Mouse (Mus musculus) liver, embryonic 14.5 days (tissue): ENCODE results near the gene Dpp6. TPM values are rescaled to one million over a fixed set of nuclear protein-coding genes. Genes with fewer than 3 reads are reported as not detected.

Experiments used
- ATAC-seq: fragments of 200-750 bp; cut with Nextera tagmentation; 2 replicates; pipeline ENCODE4 v1.8.0; 2017; ENCODE audit warnings: moderate number of reproducible peaks, mild to moderate bottlenecking, moderate library complexity; ENCODE audit not compliant: insufficient read depth
- DNase-seq, 3 experiments: peaks; one replicate each; pipeline ENCODE4 v3.0.0-alpha.2; 2012 to 2013; ENCODE audit warnings: low read depth in 3 of 3, low spot score in 3 of 3
- H3K27ac ChIP-seq: fragments of 300-500 bp; sonication (generic); 2 replicates; pipeline ENCODE4 v1.5.1; 2014; ENCODE audit warnings: moderate library complexity, mild to moderate bottlenecking, control low read depth, inconsistent platforms
- H3K27me3 ChIP-seq: fragments of 300-500 bp; sonication (generic); 2 replicates; pipeline ENCODE4 v1.6.1; 2014; ENCODE audit warnings: mild to moderate bottlenecking, low read length, moderate library complexity; ENCODE audit not compliant: control insufficient read depth, insufficient read depth
- H3K36me3 ChIP-seq: fragments of 300-500 bp; sonication (generic); replicated peaks from 2 replicates; pipeline ENCODE4 v1.6.1; 2014; ENCODE audit warnings: low read depth; ENCODE audit not compliant: control insufficient read depth, insufficient read depth
- H3K4me1 ChIP-seq, 2 experiments: fragments of 200-500 bp in 1 of 2; fragments of 300-500 bp in 1 of 2; sonication (generic) in 1 of 2; replicated peaks; 2 replicates each; pipeline ENCODE4 v1.6.1; 2012 to 2014; ENCODE audit warnings: antibody characterized with exemption in 1 of 2, inconsistent platforms in 1 of 2, low read length in 1 of 2; ENCODE audit not compliant: control insufficient read depth in 2 of 2, insufficient read depth in 2 of 2
- H3K4me2 ChIP-seq: fragments of 300-500 bp; sonication (generic); 2 replicates; pipeline ENCODE4 v1.6.1; 2014; ENCODE audit warnings: low read depth, mild to moderate bottlenecking, control low read depth, moderate library complexity
- H3K4me3 ChIP-seq, 2 experiments: fragments of 200-500 bp in 1 of 2; fragments of 300-500 bp in 1 of 2; sonication (generic) in 1 of 2; 2 replicates each; pipeline ENCODE4 v1.5.1; 2012 to 2014; ENCODE audit warnings: low read depth in 2 of 2, low read length in 2 of 2, mild to moderate bottlenecking in 2 of 2, control low read depth in 1 of 2, inconsistent platforms in 1 of 2, moderate library complexity in 1 of 2; ENCODE audit not compliant: insufficient read depth in 1 of 2
- H3K9ac ChIP-seq: fragments of 300-500 bp; sonication (generic); replicated peaks from 2 replicates; pipeline ENCODE4 v1.6.1; 2014; ENCODE audit warnings: mild to moderate bottlenecking, control low read depth, moderate library complexity
- H3K9me3 ChIP-seq: fragments of 300-500 bp; sonication (generic); 2 replicates; pipeline ENCODE4 v1.6.1; 2016; ENCODE audit warnings: low read length, mixed read lengths; ENCODE audit not compliant: control insufficient read depth
- CTCF ChIP-seq: IDR thresholded peaks from 2 replicates; pipeline ENCODE4 v1.5.1; 2016; ENCODE audit warnings: antibody characterized with exemption, low read depth, control low read depth
- EP300 ChIP-seq: IDR thresholded peaks from 2 replicates; pipeline ENCODE4 v1.6.1; 2016; ENCODE audit warnings: antibody characterized with exemption, low read depth
- WGBS: fragments of 180-500 bp; shearing (Covaris S2); extraction: QIAGEN DNeasy Blood & Tissue Kit; methylation state at CpG from one replicate; pipeline ENCODE4 v1.1.7; 2014; ENCODE audit not compliant: insufficient replicate concordance; 5-methylcytosine and 5-hydroxymethylcytosine counted together
- polyA plus RNA-seq, 2 experiments: library from polyadenylated mRNA; depleted of rRNA in 1 of 2; stranded (reverse) in 1 of 2; unstranded in 1 of 2; fragments of >200 nt; fragmentation: Nextera tagmentation in 1 of 2; extraction: Ambion mirVana in 1 of 2; gene quantifications; 2 replicates each; pipeline versions ENCODE4 v1.2.1 to v1.2.3; 2012 to 2014

Gene Dpp6
- polyA plus RNA-seq, 2 experiments = 0.30 to 0.48 TPM

- Histone ChIP-seq H3K4me1 (no peaks in the 10 kb centered on the region), H3K27ac (no peak overlapping the region), H3K9me3 (no peaks in the 10 kb centered on the region), H3K36me3 (no peaks in the 10 kb centered on the region), H3K27me3 (no peaks in the 10 kb centered on the region), H3K4me3 (no peak overlapping the region), H3K9ac (no peak overlapping the region), H3K4me2 (no peak overlapping the region)
- WGBS = 40% methylated on average over 3 of the region's 3 CpGs
- TF ChIP-seq CTCF (no peak), EP300 (no peak)
- no peak for DNase-seq
- no peak for ATAC-seq
Observed at GRCm38 (mm10) chr5:27018314-27018956, 201.4 kb downstream of the Dpp6 start.

DNA sequence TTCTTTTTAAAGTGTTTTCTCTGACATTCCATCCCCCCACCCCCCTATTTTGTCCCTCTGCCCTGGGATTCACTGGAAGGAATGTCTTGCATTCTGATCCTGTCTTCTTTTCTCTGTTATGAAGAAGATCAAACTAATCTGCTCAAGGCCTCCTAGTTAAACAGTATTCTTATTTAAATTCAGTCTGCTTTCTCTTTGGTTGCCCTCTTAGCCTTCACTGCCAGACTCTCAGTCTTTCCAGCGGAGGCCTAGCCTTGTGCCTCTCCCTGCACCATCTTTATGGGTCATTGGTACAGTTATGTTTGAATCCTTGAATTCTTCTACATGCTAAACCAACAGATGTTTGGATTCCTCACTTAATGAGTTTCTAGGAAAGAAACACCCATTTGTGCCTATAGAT is 211.6 kb downstream of the Dpp6 start:
- no peak overlapping the region for H3K27ac ChIP-seq
- DNase-seq (no peak), ATAC-seq (no peak)
- H3K4me1 ChIP-seq = no peaks in the 10 kb centered on the region
- TF ChIP-seq CTCF (no peak), EP300 (no peak)
- no peaks in the 10 kb centered on the region for H3K9me3 ChIP-seq
- H3K9ac ChIP-seq = no peak overlapping the region
- 50% methylated on average over 1 of the region's 1 CpGs for WGBS
- no peaks in the 10 kb centered on the region for H3K27me3 ChIP-seq
- H3K4me3 ChIP-seq = no peak overlapping the region
- no peak overlapping the region for H3K4me2 ChIP-seq
- no peaks in the 10 kb centered on the region for H3K36me3 ChIP-seq

DNA sequence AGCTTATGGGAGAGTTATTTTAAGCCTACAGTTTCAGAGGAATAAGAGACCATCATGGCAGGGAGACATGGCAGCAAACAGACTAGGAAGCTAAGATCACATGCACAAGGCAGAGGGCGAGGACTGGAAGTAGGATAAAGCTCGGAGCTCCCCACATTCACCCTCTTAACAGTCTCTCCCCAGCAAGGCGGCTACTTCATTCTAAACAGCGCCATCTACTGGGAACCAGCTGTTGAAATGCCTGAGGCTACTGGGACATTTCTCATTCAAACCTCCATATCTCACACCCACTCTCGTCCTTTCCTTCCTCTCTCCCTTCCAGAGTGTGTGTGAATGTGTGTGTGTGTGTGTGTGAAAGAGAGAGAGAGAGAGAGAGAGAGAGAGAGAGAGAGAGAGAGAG is 212.8 kb downstream of the Dpp6 start:
- Histone ChIP-seq H3K9me3 (no peaks in the 10 kb centered on the region), H3K4me3 (no peak overlapping the region), H3K27ac (no peak overlapping the region), H3K4me2 (no peak overlapping the region), H3K4me1 (no peaks in the 10 kb centered on the region), H3K9ac (no peak overlapping the region), H3K27me3 (no peaks in the 10 kb centered on the region), H3K36me3 (no peaks in the 10 kb centered on the region)
- WGBS = 6% methylated on average over 5 of the region's 5 CpGs
- no peak for TF ChIP-seq EP300
- 0 out of 2 replicates have a peak, but pooled peaks have one; percentile 22 for TF ChIP-seq CTCF
- DNase-seq (no peak), ATAC-seq (no peak)

GRCm38 (mm10) chr5:27034858-27035257 is 217.9 kb downstream of the Dpp6 start:
- DNase-seq = no peak
- no peak for ATAC-seq
- TF ChIP-seq CTCF = no peak
- TF ChIP-seq EP300 = no peak
- no peaks in the 10 kb centered on the region for H3K4me1 ChIP-seq
- no peaks in the 10 kb centered on the region for H3K27me3 ChIP-seq
- H3K36me3 ChIP-seq = no peaks in the 10 kb centered on the region
- H3K27ac ChIP-seq = no peak overlapping the region
- H3K4me3 ChIP-seq = no peak overlapping the region
- H3K4me2 ChIP-seq = no peak overlapping the region
- 34% methylated on average over 4 of the region's 4 CpGs for whole genome bisulfite sequencing
- no peak overlapping the region for H3K9ac ChIP-seq
- no peaks in the 10 kb centered on the region for H3K9me3 ChIP-seq

DNA sequence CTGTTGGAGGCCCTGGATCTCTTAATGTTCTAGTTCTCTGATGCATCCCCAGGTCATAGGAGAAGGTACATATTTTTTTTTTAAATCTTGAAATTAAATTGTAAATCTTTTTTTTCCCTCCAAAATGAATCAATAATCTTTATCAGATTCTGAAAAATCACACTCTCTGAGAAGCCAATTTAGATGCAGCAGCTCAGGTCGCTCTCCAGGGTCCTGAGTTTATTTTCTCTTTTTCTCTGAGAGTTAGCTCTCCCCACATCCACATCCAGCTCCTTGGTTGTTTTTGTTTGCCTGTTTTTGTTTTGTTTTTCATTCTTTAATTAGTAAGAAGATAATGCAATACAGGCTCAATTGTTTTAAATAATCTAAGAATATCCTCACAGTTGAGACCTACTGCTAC is 218.3 kb downstream of the Dpp6 start:
- no peak overlapping the region for H3K9ac ChIP-seq
- WGBS = 28% methylated on average over 1 of the region's 1 CpGs
- no peaks in the 10 kb centered on the region for H3K9me3 ChIP-seq
- no peak overlapping the region for H3K4me2 ChIP-seq
- H3K36me3 ChIP-seq = no peaks in the 10 kb centered on the region
- H3K4me3 ChIP-seq = no peak overlapping the region
- no peak for ATAC-seq
- TF ChIP-seq CTCF (no peak), EP300 (no peak)
- no peaks in the 10 kb centered on the region for H3K4me1 ChIP-seq
- DNase-seq = no peak
- H3K27me3 ChIP-seq = no peaks in the 10 kb centered on the region
- H3K27ac ChIP-seq = no peak overlapping the region
